Mouse (Mus musculus): ENCODE measurements around the gene Cep170b. TPM values are rescaled to one million over a fixed set of nuclear protein-coding genes. Genes with fewer than 3 reads are reported as not detected.

Cep170b gene
- polyA plus RNA-seq, 1 experiment from 2014 or later: 3.6 TPM

GRCm38 (mm10) chr12:112773366-112773765 lies 53.1 kb downstream of the Cep170b start:
- H3K4me2 ChIP-seq (ENCODE audit: low read depth, low read length): no peak overlapping the region
- H3K4me3 ChIP-seq (ENCODE audit: low read depth, low read length): no peak overlapping the region
- no peaks in the 10 kb centered on the region for H3K36me3 ChIP-seq (ENCODE audit: control insufficient read depth, insufficient read depth)
- no peaks in the 10 kb centered on the region for H3K27me3 ChIP-seq (ENCODE audit: control insufficient read depth, insufficient read depth, low read depth, low read length)
- no peak overlapping the region for H3K9ac ChIP-seq (ENCODE audit: low read depth, low read length)
- H3K4me1 ChIP-seq (ENCODE audit: control insufficient read depth, low read depth, low read length): no peaks in the 10 kb centered on the region
- no peak for ATAC-seq (ENCODE audit: low read depth)
- peaks cover 4% of the 10 kb centered on the region for H3K9me3 ChIP-seq (replicated peaks; ENCODE audit: control insufficient read depth, low read length)
- 40% methylated on average over 9 of the region's 9 CpGs for WGBS (ENCODE audit: insufficient replicate concordance)
- no peak overlapping the region for H3K27ac ChIP-seq (ENCODE audit: low read length)

GRCm38 (mm10) chr12:112774026-112774425 lies 53.8 kb downstream of the Cep170b start:
- Histone ChIP-seq H3K4me3 (ENCODE audit: low read depth, low read length) (no peak overlapping the region), H3K9me3 (replicated peaks; ENCODE audit: control insufficient read depth, low read length) (peaks cover 4% of the 10 kb centered on the region), H3K27ac (ENCODE audit: low read length) (no peak overlapping the region), H3K4me2 (ENCODE audit: low read depth, low read length) (no peak overlapping the region), H3K36me3 (ENCODE audit: control insufficient read depth, insufficient read depth) (no peaks in the 10 kb centered on the region), H3K27me3 (ENCODE audit: control insufficient read depth, insufficient read depth, low read depth, low read length) (no peaks in the 10 kb centered on the region), H3K4me1 (ENCODE audit: control insufficient read depth, low read depth, low read length) (no peaks in the 10 kb centered on the region), H3K9ac (ENCODE audit: low read depth, low read length) (no peak overlapping the region)
- ATAC-seq (ENCODE audit: low read depth): no peak
- 48% methylated on average over 6 of the region's 6 CpGs for WGBS (ENCODE audit: insufficient replicate concordance)

- Histone ChIP-seq H3K9ac (ENCODE audit: low read depth, low read length) (no peak overlapping the region), H3K4me1 (ENCODE audit: control insufficient read depth, low read depth, low read length) (no peaks in the 10 kb centered on the region), H3K9me3 (replicated peaks; ENCODE audit: control insufficient read depth, low read length) (peaks cover 4% of the 10 kb centered on the region), H3K27me3 (ENCODE audit: control insufficient read depth, insufficient read depth, low read depth, low read length) (no peaks in the 10 kb centered on the region), H3K4me3 (ENCODE audit: low read depth, low read length) (no peak overlapping the region), H3K36me3 (ENCODE audit: control insufficient read depth, insufficient read depth) (no peaks in the 10 kb centered on the region), H3K4me2 (ENCODE audit: low read depth, low read length) (no peak overlapping the region), H3K27ac (ENCODE audit: low read length) (no peak overlapping the region)
- WGBS (ENCODE audit: insufficient replicate concordance): 72% methylated on average over 10 of the region's 10 CpGs
- ATAC-seq (ENCODE audit: low read depth): no peak
Measured at GRCm38 (mm10) chr12:112774481-112774880, 54.2 kb downstream of the Cep170b start.

GRCm38 (mm10) chr12:112791026-112791425 lies 70.8 kb downstream of the Cep170b start:
- H3K36me3 ChIP-seq (ENCODE audit: control insufficient read depth, insufficient read depth): no peaks in the 10 kb centered on the region
- no peak overlapping the region for H3K4me3 ChIP-seq (ENCODE audit: low read depth, low read length)
- peaks cover 8% of the 10 kb centered on the region; the same call in 1 of the 2 replicates for H3K27me3 ChIP-seq (ENCODE audit: control insufficient read depth, insufficient read depth, low read depth, low read length)
- 57% methylated on average over 8 of the region's 8 CpGs for WGBS (ENCODE audit: insufficient replicate concordance)
- no peak overlapping the region for H3K4me2 ChIP-seq (ENCODE audit: low read depth, low read length)
- ATAC-seq (ENCODE audit: low read depth): no peak
- no peaks in the 10 kb centered on the region for H3K9me3 ChIP-seq (replicated peaks; ENCODE audit: control insufficient read depth, low read length)
- H3K4me1 ChIP-seq (ENCODE audit: control insufficient read depth, low read depth, low read length): no peaks in the 10 kb centered on the region
- no peak overlapping the region for H3K9ac ChIP-seq (ENCODE audit: low read depth, low read length)
- H3K27ac ChIP-seq (ENCODE audit: low read length): no peak overlapping the region

- no peak overlapping the region for H3K4me3 ChIP-seq (ENCODE audit: low read depth, low read length)
- ATAC-seq (ENCODE audit: low read depth): no peak
- no peak overlapping the region for H3K27ac ChIP-seq (ENCODE audit: low read length)
- peaks cover 8% of the 10 kb centered on the region; the same call in 1 of the 2 replicates for H3K27me3 ChIP-seq (ENCODE audit: control insufficient read depth, insufficient read depth, low read depth, low read length)
- WGBS (ENCODE audit: insufficient replicate concordance): 57% methylated on average over 13 of the region's 13 CpGs
- H3K4me1 ChIP-seq (ENCODE audit: control insufficient read depth, low read depth, low read length): no peaks in the 10 kb centered on the region
- H3K9me3 ChIP-seq (replicated peaks; ENCODE audit: control insufficient read depth, low read length): no peaks in the 10 kb centered on the region
- no peak overlapping the region for H3K4me2 ChIP-seq (ENCODE audit: low read depth, low read length)
- no peak overlapping the region for H3K9ac ChIP-seq (ENCODE audit: low read depth, low read length)
- no peaks in the 10 kb centered on the region for H3K36me3 ChIP-seq (ENCODE audit: control insufficient read depth, insufficient read depth)
Measured at GRCm38 (mm10) chr12:112793601-112794355, 73.5 kb downstream of the Cep170b start.

- 34% methylated on average over 7 of the region's 7 CpGs for WGBS (ENCODE audit: insufficient replicate concordance)
- Histone ChIP-seq H3K36me3 (ENCODE audit: control insufficient read depth, insufficient read depth) (no peaks in the 10 kb centered on the region), H3K9me3 (replicated peaks; ENCODE audit: control insufficient read depth, low read length) (no peaks in the 10 kb centered on the region), H3K4me3 (ENCODE audit: low read depth, low read length) (no peak overlapping the region), H3K4me2 (ENCODE audit: low read depth, low read length) (no peak overlapping the region), H3K4me1 (ENCODE audit: control insufficient read depth, low read depth, low read length) (no peaks in the 10 kb centered on the region), H3K27ac (ENCODE audit: low read length) (no peak overlapping the region), H3K9ac (ENCODE audit: low read depth, low read length) (no peak overlapping the region), H3K27me3 (ENCODE audit: control insufficient read depth, insufficient read depth, low read depth, low read length) (peaks cover 8% of the 10 kb centered on the region; the same call in 1 of the 2 replicates)
- no peak for ATAC-seq (ENCODE audit: low read depth)
Measured at GRCm38 (mm10) chr12:112794356-112794816, 74.1 kb downstream of the Cep170b start.

GRCm38 (mm10) chr12:112794998-112795397 lies 74.7 kb downstream of the Cep170b start:
- no peak overlapping the region for H3K4me3 ChIP-seq (ENCODE audit: low read depth, low read length)
- H3K27me3 ChIP-seq (ENCODE audit: control insufficient read depth, insufficient read depth, low read depth, low read length): peaks cover 8% of the 10 kb centered on the region; the same call in 1 of the 2 replicates
- no peaks in the 10 kb centered on the region for H3K9me3 ChIP-seq (replicated peaks; ENCODE audit: control insufficient read depth, low read length)
- H3K4me2 ChIP-seq (ENCODE audit: low read depth, low read length): no peak overlapping the region
- no peaks in the 10 kb centered on the region for H3K36me3 ChIP-seq (ENCODE audit: control insufficient read depth, insufficient read depth)
- no peak overlapping the region for H3K27ac ChIP-seq (ENCODE audit: low read length)
- no peaks in the 10 kb centered on the region for H3K4me1 ChIP-seq (ENCODE audit: control insufficient read depth, low read depth, low read length)
- no peak for ATAC-seq (ENCODE audit: low read depth)
- WGBS (ENCODE audit: insufficient replicate concordance): 60% methylated on average over 5 of the region's 5 CpGs
- no peak overlapping the region for H3K9ac ChIP-seq (ENCODE audit: low read depth, low read length)

- peaks cover 8% of the 10 kb centered on the region; the same call in 1 of the 2 replicates for H3K27me3 ChIP-seq (ENCODE audit: control insufficient read depth, insufficient read depth, low read depth, low read length)
- no peak overlapping the region for H3K4me3 ChIP-seq (ENCODE audit: low read depth, low read length)
- H3K36me3 ChIP-seq (ENCODE audit: control insufficient read depth, insufficient read depth): no peaks in the 10 kb centered on the region
- H3K9me3 ChIP-seq (replicated peaks; ENCODE audit: control insufficient read depth, low read length): no peaks in the 10 kb centered on the region
- no peak overlapping the region for H3K4me2 ChIP-seq (ENCODE audit: low read depth, low read length)
- WGBS (ENCODE audit: insufficient replicate concordance): 31% methylated on average over 18 of the region's 18 CpGs
- H3K9ac ChIP-seq (ENCODE audit: low read depth, low read length): no peak overlapping the region
- no peaks in the 10 kb centered on the region for H3K4me1 ChIP-seq (ENCODE audit: control insufficient read depth, low read depth, low read length)
- H3K27ac ChIP-seq (ENCODE audit: low read length): no peak overlapping the region
- ATAC-seq (ENCODE audit: low read depth): no peak
Measured at GRCm38 (mm10) chr12:112795466-112796104, 75.3 kb downstream of the Cep170b start.

All from liver, embryonic 16.5 days (tissue).